Mouse (Mus musculus): Measurements from ENCODE around the gene Gm8453. TPM values are rescaled to one million over a fixed set of nuclear protein-coding genes. Genes with fewer than 3 reads are reported as not detected.
"Not testable (repeated sequence)": the region's sequence is repeated elsewhere in the genome, so short reads cannot be mapped to it uniquely, and the experiment has no call there.

Gm8453 gene
- not detected in 2 replicates for total RNA-seq (2021)
- long read RNA-seq, experiment 1 = 0 reads
- long read RNA-seq, experiment 2 = 0 reads

- DNase-seq = not testable (repeated sequence)
These were observed at the start of gene Gm8453 for GRCm38 (mm10) chr7:22229384-22229783. Gm8453 (minus strand) TSS chr7:22229484.

GRCm38 (mm10) chr7:22201164-22201563, 28.1 kb downstream of the Gm8453 start, which contains the start of gene Gm8653:
Gm8653 (minus strand) TSS chr7:22201264.
- not testable (repeated sequence) for DNase-seq

GRCm38 (mm10) chr7:22189077-22189476, 40.2 kb downstream of the Gm8453 start, which contains the start of gene Vmn1r143:
Vmn1r143 (plus strand) TSS chr7:22189377.
- not testable (repeated sequence) for DNase-seq

Other genes with a start within 250 kb of the Gm8453 start
- not detected in 2 replicates for gene Vmn1r137, start 234.9 kb downstream of the Gm8453 start, total RNA-seq (2021)
- not detected in 2 replicates for gene Vmn1r138, start 200.6 kb downstream of the Gm8453 start, total RNA-seq (2021)
- not detected in 2 replicates for gene Gm6176, start 173.2 kb downstream of the Gm8453 start, total RNA-seq (2021)
- not detected in 2 replicates for gene Vmn1r139, start 160.4 kb downstream of the Gm8453 start, total RNA-seq (2021)
- not detected in 2 replicates for gene Gm16451, start 111.2 kb downstream of the Gm8453 start, total RNA-seq (2021)
- gene Gm10666, start 94.7 kb downstream of the Gm8453 start, total RNA-seq (2021) = not detected in 2 replicates
- gene Vmn1r142, start 65.4 kb downstream of the Gm8453 start, total RNA-seq (2021) = not detected in 2 replicates
- gene Vmn1r143, start 40.1 kb downstream of the Gm8453 start, total RNA-seq (2021) = not detected in 2 replicates
- gene Gm8653, start 28.2 kb downstream of the Gm8453 start, total RNA-seq (2021) = not detected in 2 replicates
- gene Gm4187, start 100.2 kb upstream of the Gm8453 start, total RNA-seq (2021) = not detected in 2 replicates
- gene Gm8660, start 141.6 kb upstream of the Gm8453 start, total RNA-seq (2021) = not detected in 2 replicates
- gene Vmn1r148, start 184.1 kb upstream of the Gm8453 start, total RNA-seq (2021) = not detected in 2 replicates
- not detected in 2 replicates for gene Vmn1r149, start 208.7 kb upstream of the Gm8453 start, total RNA-seq (2021)
- not detected in 2 replicates for gene Gm10665, start 234.6 kb upstream of the Gm8453 start, total RNA-seq (2021)

Measured in adrenal gland, postnatal 14 days (tissue).